Mouse (Mus musculus) embryonic stem cell, embryonic (primary cell): ENCODE results near the gene Ggt1.

Experiments
- CTCF ChIA-PET, 4 experiments: fragments of 300-600 bp in 2 of 4; fragments of 350-600 bp in 2 of 4; sonication (Branson Sonifier 250); formaldehyde crosslinking; loops; one replicate each; lab custom pipeline; 2022; ENCODE audit warnings: inconsistent platforms in 2 of 4; lab: Charles Lee
- POLR2A ChIA-PET, 4 experiments: fragments of 300-600 bp in 2 of 4; fragments of 350-600 bp in 2 of 4; sonication (Branson Sonifier 250); formaldehyde crosslinking; loops; one replicate each; lab custom pipeline; 2022; ENCODE audit warnings: antibody characterized with exemption in 4 of 4, inconsistent platforms in 1 of 4; lab: Charles Lee

Gene Ggt1

DNA sequence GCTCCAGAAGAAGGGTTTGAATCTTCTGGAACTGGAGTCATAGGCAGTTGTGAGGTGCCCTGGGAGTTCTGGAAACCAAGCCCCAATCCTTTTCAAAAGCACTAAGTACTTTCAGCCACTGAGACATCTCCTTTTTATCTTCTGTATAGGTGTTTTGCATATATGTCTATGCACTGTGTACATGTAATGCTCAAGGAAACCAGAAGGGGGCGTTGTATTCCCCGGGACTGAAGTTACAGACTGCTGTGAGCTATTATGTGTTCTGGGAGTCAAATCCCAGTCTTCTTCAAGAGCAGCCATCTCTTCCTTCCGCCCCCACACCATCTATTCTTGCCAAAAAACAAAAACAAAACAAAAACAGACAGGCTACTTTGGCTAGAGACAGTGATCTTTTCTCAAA is 59.4 kb downstream of the Ggt1 start:
- CTCF ChIA-PET, result interaction anchor here (0.5 to 1.8 kb wide), 35 partner anchors 11 to 602 kb away, joined by 3 to 15 read pairs (median 4); partner anchors contain the start of genes Cabin1 (in 2 of the 4), Ddt (in 1 of the 4), Ggt5 (in 1 of the 4) and Gstt2 (in 1 of the 4)

DNA sequence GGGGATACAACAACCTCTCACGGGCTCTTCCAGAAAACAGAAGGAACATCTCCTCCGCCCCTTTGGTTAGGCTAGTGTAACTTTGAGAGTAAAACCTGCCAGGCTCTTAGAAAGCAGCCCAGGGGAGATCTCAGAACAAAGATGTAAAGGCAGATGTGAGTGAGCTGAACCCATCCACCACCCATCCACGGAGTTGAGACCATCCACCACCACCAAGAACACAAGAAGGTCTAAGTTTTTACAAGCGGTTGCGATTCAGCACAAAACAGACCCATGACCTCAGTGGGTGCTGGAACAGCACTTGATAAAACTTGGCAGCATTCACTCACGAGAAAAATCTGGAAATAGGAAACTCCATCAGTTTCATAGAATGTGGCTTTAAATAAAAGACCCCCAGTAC is 64.5 kb downstream of the Ggt1 start:
- ChIA-PET POLR2A (interaction anchor here in 1 of 4 experiments (0.7 kb wide), 1 partner anchor 23 kb away, joined by 3 read pairs; no protein-coding TSS in a partner anchor), CTCF (interaction anchor here in 1 of 4 experiments (3.2 kb wide), 1 partner anchor 9 kb away, joined by 12 read pairs; no protein-coding TSS in a partner anchor)

More for the DNA sequence above, 59.4 kb downstream of the Ggt1 start:
- POLR2A ChIA-PET, result interaction anchor here in 2 of 4 experiments (1.0 to 1.3 kb wide), 2 partner anchors 15 to 213 kb away, joined by 3 to 4 read pairs; no protein-coding TSS in a partner anchor

- CTCF ChIA-PET, result interaction anchor here in 2 of 4 experiments (0.7 to 1.1 kb wide), 3 partner anchors 9 to 22 kb away, joined by 3 to 5 read pairs (median 3); no protein-coding TSS in a partner anchor
- POLR2A ChIA-PET, result interaction anchor here in 1 of 4 experiments (1.0 kb wide), 1 partner anchor 9 kb away, joined by 3 read pairs; no protein-coding TSS in a partner anchor
These were observed 65.6 kb downstream of the Ggt1 start for GRCm38 (mm10) chr10:75626991-75627390.

GRCm38 (mm10) chr10:75627490-75627889 is 66.1 kb downstream of the Ggt1 start:
- ChIA-PET CTCF (interaction anchor here in 2 of 4 experiments (0.7 to 1.1 kb wide), 3 partner anchors 8 to 22 kb away, joined by 3 to 5 read pairs (median 3); no protein-coding TSS in a partner anchor), POLR2A (interaction anchor here in 1 of 4 experiments (1.0 kb wide), 1 partner anchor 8 kb away, joined by 3 read pairs; no protein-coding TSS in a partner anchor)

- ChIA-PET POLR2A (interaction anchor here in 3 of 4 experiments (0.6 to 2.7 kb wide), 8 partner anchors 10 to 1977 kb away, joined by 3 to 18 read pairs (median 5); no protein-coding TSS in a partner anchor), CTCF (interaction anchor here (0.5 to 2.3 kb wide), 9 partner anchors 9 to 197 kb away, joined by 3 to 8 read pairs (median 4); partner anchors contain the start of gene Ddt (in 1 of the 4))
These were observed 71.2 kb downstream of the Ggt1 start for GRCm38 (mm10) chr10:75632633-75633032.

- ChIA-PET CTCF (interaction anchor here in 3 of 4 experiments (0.5 to 2.3 kb wide), 7 partner anchors 10 to 197 kb away, joined by 3 to 8 read pairs (median 4); partner anchors contain the start of gene Ddt (in 1 of the 3)), POLR2A (interaction anchor here in 3 of 4 experiments (0.5 to 2.7 kb wide), 13 partner anchors 10 to 1977 kb away, joined by 3 to 18 read pairs (median 4); no protein-coding TSS in a partner anchor)
These were observed 71.6 kb downstream of the Ggt1 start for GRCm38 (mm10) chr10:75633048-75633447.

DNA sequence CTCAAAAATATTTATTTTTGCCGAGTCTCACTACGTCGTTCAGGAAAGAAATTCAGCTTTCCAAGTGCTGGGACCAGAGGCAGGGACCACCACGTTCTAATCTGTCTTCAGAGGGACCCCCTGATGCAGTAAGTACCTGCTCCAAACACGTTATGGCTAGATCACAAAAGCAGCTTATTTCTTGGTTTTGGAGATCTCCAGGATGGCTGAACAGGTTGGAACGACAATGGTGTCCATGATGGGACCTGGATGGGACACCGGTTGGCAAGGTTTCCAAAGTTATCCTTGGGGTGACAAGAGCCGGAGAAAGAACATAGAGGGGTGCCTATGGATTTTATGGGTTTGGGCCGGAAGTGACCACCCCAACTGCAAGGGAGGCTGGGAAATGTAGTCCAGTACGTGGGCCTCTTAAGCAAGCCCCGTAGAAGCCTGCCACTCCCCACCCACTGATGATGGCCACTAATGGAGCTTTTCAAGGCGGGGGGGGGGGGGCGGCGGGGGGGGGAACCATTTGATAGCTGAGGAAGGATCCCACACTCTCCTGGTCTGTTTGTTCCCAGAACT is 72.3 kb downstream of the Ggt1 start:
- ChIA-PET CTCF (interaction anchor here in 1 of 4 experiments (2.3 kb wide), 1 partner anchor 13 kb away, joined by 8 read pairs; no protein-coding TSS in a partner anchor), POLR2A (interaction anchor here in 3 of 4 experiments (0.5 to 3.5 kb wide), 14 partner anchors 9 to 1976 kb away, joined by 3 to 20 read pairs (median 4); no protein-coding TSS in a partner anchor)

- CTCF ChIA-PET, result interaction anchor here (0.6 to 3.3 kb wide), 28 partner anchors 9 to 1278 kb away, joined by 3 to 27 read pairs (median 6); partner anchors contain the start of genes Susd2 (in 2 of the 4), Cabin1 (in 1 of the 4) and Ggt5 (in 1 of the 4)
- POLR2A ChIA-PET, result interaction anchor here in 3 of 4 experiments (0.6 to 7.0 kb wide), 33 partner anchors 9 to 930 kb away, joined by 3 to 156 read pairs (median 6); partner anchors contain the start of genes Cabin1 (in 1 of the 3), Chchd10 (in 1 of the 3), Ddt (in 1 of the 3) and Lrrc75b (in 1 of the 3)
These were observed 73.2 kb downstream of the Ggt1 start for GRCm38 (mm10) chr10:75634610-75635009.

GRCm38 (mm10) chr10:75635019-75635692 is 73.8 kb downstream of the Ggt1 start:
- ChIA-PET CTCF (interaction anchor here (0.6 to 3.3 kb wide), 67 partner anchors 9 to 1278 kb away, joined by 3 to 27 read pairs (median 5); partner anchors contain the start of genes Susd2 (in 3 of the 4), Cabin1 (in 2 of the 4), Ggt5 (in 2 of the 4) and Gstt2 (in 2 of the 4)), POLR2A (interaction anchor here (0.6 to 7.0 kb wide), 63 partner anchors 8 to 929 kb away, joined by 3 to 156 read pairs (median 5); partner anchors contain the start of genes Cabin1 (in 2 of the 4), Ddt (in 2 of the 4), Gstt2 (in 2 of the 4) and Susd2 (in 2 of the 4))

- CTCF ChIA-PET, result interaction anchor here (0.5 to 3.3 kb wide), 86 partner anchors 8 to 602 kb away, joined by 3 to 27 read pairs (median 4); partner anchors contain the start of genes Susd2 (in 3 of the 4), Cabin1 (in 2 of the 4), Ggt5 (in 2 of the 4) and Gstt2 (in 2 of the 4)
- POLR2A ChIA-PET, result interaction anchor here (0.6 to 7.0 kb wide), 71 partner anchors 8 to 988 kb away, joined by 3 to 156 read pairs (median 4); partner anchors contain the start of genes Cabin1 (in 2 of the 4), Ddt (in 2 of the 4), Gstt2 (in 2 of the 4) and Susd2 (in 2 of the 4)
These were observed 74.3 kb downstream of the Ggt1 start for GRCm38 (mm10) chr10:75635693-75636055.
